Mouse (Mus musculus) thymus, adult 2 months (tissue): ENCODE measurements around the gene Coro1a.

Source experiments
- CTCF ChIP-seq: fragments of 200-500 bp; IDR thresholded peaks from 2 replicates; pipeline ENCODE4 v1.5.1; 2012; ENCODE audit warnings: mild to moderate bottlenecking, control low read depth, low read length, moderate library complexity, borderline replicate concordance; ENCODE audit not compliant: control insufficient read depth, poor library complexity, insufficient read depth; ENCODE audit errors: extremely low read depth
- POLR2A ChIP-seq: fragments of 200-500 bp; IDR thresholded peaks from 2 replicates; pipeline ENCODE4 v1.6.1; 2012; ENCODE audit warnings: mild to moderate bottlenecking, low read length, control low read depth, moderate library complexity; ENCODE audit not compliant: control insufficient read depth, poor library complexity, insufficient read depth; ENCODE audit errors: extremely low read depth

DNA sequence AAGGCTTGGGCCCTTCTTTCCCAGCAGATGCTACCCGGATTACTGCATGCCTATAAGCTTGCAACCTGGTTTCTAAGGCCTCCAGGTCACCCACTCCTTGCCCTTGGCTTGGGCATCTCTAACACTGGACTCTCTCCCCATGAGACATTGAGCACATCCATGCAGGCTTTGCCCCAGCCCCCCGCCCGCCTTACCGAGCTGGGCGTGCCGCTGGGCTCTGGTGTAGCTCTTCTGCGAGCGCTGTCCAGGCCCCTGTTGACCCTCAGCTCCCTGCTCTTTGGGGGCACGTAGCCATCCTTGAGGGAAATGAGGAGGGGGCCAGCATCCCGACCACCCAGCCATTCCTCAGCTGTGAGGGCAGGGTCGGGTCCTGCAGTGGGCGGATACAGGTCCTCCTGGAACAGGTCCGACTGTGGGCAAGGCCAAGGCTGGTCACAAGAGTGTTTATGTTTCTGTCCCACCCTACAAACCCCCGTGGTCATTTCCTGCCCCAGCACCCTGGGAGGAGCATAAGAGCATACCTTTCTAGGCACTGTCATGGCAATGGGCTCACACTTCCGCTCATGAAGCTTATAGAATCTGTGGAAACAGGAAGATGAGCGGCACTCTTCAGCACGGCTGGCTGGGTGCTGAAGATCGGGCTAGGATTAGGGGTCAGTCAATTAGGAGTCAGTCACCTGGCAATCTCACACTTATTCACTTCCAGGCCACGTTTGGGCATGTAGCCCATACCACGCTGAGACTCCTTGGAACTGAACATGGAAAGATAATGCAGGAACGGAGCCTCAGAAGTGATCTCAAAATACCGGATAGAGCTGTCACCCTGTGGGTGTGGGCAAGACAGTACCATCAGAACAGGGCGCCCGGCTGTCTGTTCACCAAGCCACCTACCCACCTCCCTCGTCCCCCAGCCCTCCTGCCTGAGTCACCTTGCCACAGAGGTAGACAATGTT is 7.2 kb downstream of the Coro1a start:
- TF ChIP-seq CTCF (no peak), POLR2A (no peak)
